Mouse (Mus musculus): Measurements from ENCODE around the gene Dst. TPM values are rescaled to one million over a fixed set of nuclear protein-coding genes. Genes with fewer than 3 reads are reported as not detected.

Gene Dst
- polyA plus RNA-seq, 1 experiment, result 197 TPM

- Histone ChIP-seq H3K4me1 (ENCODE audit: control insufficient read depth, insufficient read depth, low read length) (no peaks in the 10 kb centered on the region), H3K27ac (ENCODE audit: insufficient read depth, low read depth, low read length) (no peak overlapping the region), H3K4me3 (ENCODE audit: insufficient read depth, low read depth, low read length) (no peak overlapping the region)
- WGBS, result 79% methylated on average over 8 of the region's 8 CpGs
- no peak for TF ChIP-seq POLR2A (IDR thresholded peaks at IDR 0.05; ENCODE audit: insufficient read depth, low read depth, low read length)
- no peak for TF ChIP-seq CTCF (IDR thresholded peaks at IDR 0.05; ENCODE audit: insufficient read depth, low read depth, low read length)
Observed at GRCm38 (mm10) chr1:33960439-33960838, 52.4 kb downstream of the Dst start.

- Histone ChIP-seq H3K27ac (ENCODE audit: insufficient read depth, low read depth, low read length) (no peak overlapping the region), H3K4me1 (ENCODE audit: control insufficient read depth, insufficient read depth, low read length) (peaks cover 4% of the 10 kb centered on the region; the same call in 1 of the 2 replicates), H3K4me3 (ENCODE audit: insufficient read depth, low read depth, low read length) (no peak overlapping the region)
- TF ChIP-seq POLR2A (IDR thresholded peaks at IDR 0.05; ENCODE audit: insufficient read depth, low read depth, low read length) (no peak), CTCF (IDR thresholded peaks at IDR 0.05; ENCODE audit: insufficient read depth, low read depth, low read length) (no peak)
- WGBS, result 25% methylated on average over 5 of the region's 5 CpGs
Observed at GRCm38 (mm10) chr1:33964643-33965042, 56.6 kb downstream of the Dst start.

GRCm38 (mm10) chr1:33965824-33966223, 57.8 kb downstream of the Dst start:
- TF ChIP-seq POLR2A (IDR thresholded peaks at IDR 0.05; ENCODE audit: insufficient read depth, low read depth, low read length) (no peak), CTCF (IDR thresholded peaks at IDR 0.05; ENCODE audit: insufficient read depth, low read depth, low read length) (no peak)
- H3K4me3 ChIP-seq (ENCODE audit: insufficient read depth, low read depth, low read length), result no peak overlapping the region
- 86% methylated on average over 4 of the region's 4 CpGs for WGBS

GRCm38 (mm10) chr1:33966328-33966727, 58.3 kb downstream of the Dst start:
- no peak for TF ChIP-seq POLR2A (IDR thresholded peaks at IDR 0.05; ENCODE audit: insufficient read depth, low read depth, low read length)
- TF ChIP-seq CTCF (IDR thresholded peaks at IDR 0.05; ENCODE audit: insufficient read depth, low read depth, low read length), result no peak
- no peak overlapping the region for H3K27ac ChIP-seq (ENCODE audit: insufficient read depth, low read depth, low read length)
- WGBS, result 19% methylated on average over 6 of the region's 6 CpGs
- H3K4me1 ChIP-seq (ENCODE audit: control insufficient read depth, insufficient read depth, low read length), result peaks cover 4% of the 10 kb centered on the region; the same call in 1 of the 2 replicates
- H3K4me3 ChIP-seq (ENCODE audit: insufficient read depth, low read depth, low read length), result no peak overlapping the region

More at GRCm38 (mm10) chr1:33965824-33966223, 57.8 kb downstream of the Dst start:
- H3K27ac ChIP-seq (ENCODE audit: insufficient read depth, low read depth, low read length), result no peak overlapping the region
- H3K4me1 ChIP-seq (ENCODE audit: control insufficient read depth, insufficient read depth, low read length), result peaks cover 4% of the 10 kb centered on the region; the same call in 1 of the 2 replicates

- no peak overlapping the region for H3K4me3 ChIP-seq (ENCODE audit: insufficient read depth, low read depth, low read length)
- H3K27ac ChIP-seq (ENCODE audit: insufficient read depth, low read depth, low read length), result no peak overlapping the region
- 43% methylated on average over 4 of the region's 4 CpGs for WGBS
- TF ChIP-seq POLR2A (IDR thresholded peaks at IDR 0.05; ENCODE audit: insufficient read depth, low read depth, low read length), result no peak
- no peak for TF ChIP-seq CTCF (IDR thresholded peaks at IDR 0.05; ENCODE audit: insufficient read depth, low read depth, low read length)
- peaks cover 4% of the 10 kb centered on the region; the same call in 1 of the 2 replicates for H3K4me1 ChIP-seq (ENCODE audit: control insufficient read depth, insufficient read depth, low read length)
Observed at GRCm38 (mm10) chr1:33967206-33967605, 59.2 kb downstream of the Dst start.

- Histone ChIP-seq H3K4me3 (ENCODE audit: insufficient read depth, low read depth, low read length) (no peak overlapping the region), H3K27ac (ENCODE audit: insufficient read depth, low read depth, low read length) (no peak overlapping the region), H3K4me1 (ENCODE audit: control insufficient read depth, insufficient read depth, low read length) (peaks cover 4% of the 10 kb centered on the region; the same call in 1 of the 2 replicates)
- 84% methylated on average over 2 of the region's 2 CpGs for WGBS
- no peak for TF ChIP-seq CTCF (IDR thresholded peaks at IDR 0.05; ENCODE audit: insufficient read depth, low read depth, low read length)
- no peak for TF ChIP-seq POLR2A (IDR thresholded peaks at IDR 0.05; ENCODE audit: insufficient read depth, low read depth, low read length)
Observed at GRCm38 (mm10) chr1:33969910-33970309, 61.9 kb downstream of the Dst start.

GRCm38 (mm10) chr1:33974401-33974800, 66.4 kb downstream of the Dst start:
- H3K4me1 ChIP-seq (ENCODE audit: control insufficient read depth, insufficient read depth, low read length), result no peaks in the 10 kb centered on the region
- H3K27ac ChIP-seq (ENCODE audit: insufficient read depth, low read depth, low read length), result no peak overlapping the region
- 88% methylated on average over 11 of the region's 11 CpGs for WGBS
- no peak overlapping the region for H3K4me3 ChIP-seq (ENCODE audit: insufficient read depth, low read depth, low read length)
- no peak for TF ChIP-seq CTCF (IDR thresholded peaks at IDR 0.05; ENCODE audit: insufficient read depth, low read depth, low read length)
- TF ChIP-seq POLR2A (IDR thresholded peaks at IDR 0.05; ENCODE audit: insufficient read depth, low read depth, low read length), result no peak

- Histone ChIP-seq H3K27ac (ENCODE audit: insufficient read depth, low read depth, low read length) (no peak overlapping the region), H3K4me1 (ENCODE audit: control insufficient read depth, insufficient read depth, low read length) (peaks cover under 1% of the 10 kb centered on the region; the same call in 1 of the 2 replicates), H3K4me3 (ENCODE audit: insufficient read depth, low read depth, low read length) (no peak overlapping the region)
- 76% methylated on average over 4 of the region's 4 CpGs for WGBS
- no peak for TF ChIP-seq POLR2A (IDR thresholded peaks at IDR 0.05; ENCODE audit: insufficient read depth, low read depth, low read length)
- no peak for TF ChIP-seq CTCF (IDR thresholded peaks at IDR 0.05; ENCODE audit: insufficient read depth, low read depth, low read length)
Observed at GRCm38 (mm10) chr1:33975333-33975732, 67.3 kb downstream of the Dst start.

GRCm38 (mm10) chr1:33977832-33978231, 69.8 kb downstream of the Dst start:
- Histone ChIP-seq H3K27ac (ENCODE audit: insufficient read depth, low read depth, low read length) (no peak overlapping the region), H3K4me3 (ENCODE audit: insufficient read depth, low read depth, low read length) (no peak overlapping the region), H3K4me1 (ENCODE audit: control insufficient read depth, insufficient read depth, low read length) (peaks cover 2% of the 10 kb centered on the region; the same call in 1 of the 2 replicates)
- WGBS, result 95% methylated on average over 6 of the region's 6 CpGs
- TF ChIP-seq CTCF (IDR thresholded peaks at IDR 0.05; ENCODE audit: insufficient read depth, low read depth, low read length) (no peak), POLR2A (IDR thresholded peaks at IDR 0.05; ENCODE audit: insufficient read depth, low read depth, low read length) (no peak)
